Mouse (Mus musculus): ENCODE measurements around the gene Olfr1431.
"Not testable (repeated sequence)": the region's sequence is repeated elsewhere in the genome, so short reads cannot be mapped to it uniquely, and the experiment has no call there.

Gene Olfr1431

DNA sequence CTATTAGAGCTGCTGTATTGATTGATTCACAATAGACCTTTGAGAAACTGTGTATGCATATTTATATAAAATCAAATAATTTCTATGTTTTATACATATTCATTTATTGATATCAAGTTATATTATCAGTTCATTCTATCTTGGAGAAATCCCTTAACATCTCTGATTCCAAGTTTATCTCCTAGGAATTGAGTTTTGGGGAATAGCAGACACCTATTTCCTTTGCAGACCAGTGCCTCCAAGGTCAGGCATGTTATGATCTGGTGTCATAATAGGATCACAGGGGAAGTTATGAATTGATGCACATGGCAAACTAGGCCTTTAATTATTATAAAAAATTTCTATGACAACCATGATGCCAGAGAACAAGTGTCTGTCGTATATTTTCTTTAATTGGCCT, at the start of gene Olfr1431:
Olfr1431 (plus strand) TSS at position 301 of the 400 bp plus-strand sequence.
- no peak for DNase-seq

DNA sequence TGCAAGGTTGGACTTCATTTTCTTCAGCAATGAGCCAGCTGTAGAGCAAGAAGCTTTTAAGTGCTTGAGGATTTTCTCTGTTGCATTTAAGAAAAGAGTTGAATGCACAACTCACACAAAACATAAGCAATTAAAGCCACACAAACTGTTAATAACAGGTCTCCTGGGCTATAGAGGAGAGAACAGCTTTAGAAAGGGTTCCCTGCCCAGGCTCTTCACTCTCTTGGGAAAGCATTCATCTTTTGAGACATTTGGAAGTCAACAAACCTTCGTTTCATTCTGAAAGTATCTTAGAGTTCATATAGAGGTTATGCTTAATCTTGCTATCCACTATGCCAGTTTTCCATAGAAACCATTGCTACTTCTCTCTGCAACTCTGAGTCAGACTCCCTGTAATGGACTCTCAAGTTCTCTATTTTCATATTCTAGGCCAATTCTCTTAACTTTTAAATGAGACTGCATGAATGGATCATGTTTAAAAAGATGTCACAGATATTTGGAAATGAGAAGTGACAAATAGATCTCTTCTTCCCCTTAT, 30.3 kb upstream of the Olfr1431 start, which contains the start of gene Olfr1555-ps1:
Olfr1555-ps1 (minus strand) TSS at position 51 of the 538 bp plus-strand sequence.
- not testable (repeated sequence) for DNase-seq

- DNase-seq: not testable (repeated sequence)
Measured at GRCm38 (mm10) chr19:12175431-12175830, 25.0 kb upstream of the Olfr1431 start.

GRCm38 (mm10) chr19:12199076-12199475, 1.4 kb upstream of the Olfr1431 start:
- not testable (repeated sequence) for DNase-seq

- DNase-seq: not testable (repeated sequence)
Measured at GRCm38 (mm10) chr19:12232496-12232895, 32.1 kb downstream of the Olfr1431 start, which contains the start of gene Olfr1432. Gene Olfr1432, minus strand, starts transcription at chr19:12232596.

GRCm38 (mm10) chr19:12241559-12241958, 41.1 kb downstream of the Olfr1431 start, which contains the start of gene Olfr262:
Gene Olfr262, minus strand, starts transcription at chr19:12241659.
- DNase-seq: no peak

GRCm38 (mm10) chr19:12260732-12261131, 60.3 kb downstream of the Olfr1431 start, which contains the start of gene Olfr235:
Gene Olfr235, plus strand, starts transcription at chr19:12261032.
- DNase-seq: no peak
